Comparison of ENCODE assay signal across 8 mouse cellular contexts in the genomic region with DNA sequence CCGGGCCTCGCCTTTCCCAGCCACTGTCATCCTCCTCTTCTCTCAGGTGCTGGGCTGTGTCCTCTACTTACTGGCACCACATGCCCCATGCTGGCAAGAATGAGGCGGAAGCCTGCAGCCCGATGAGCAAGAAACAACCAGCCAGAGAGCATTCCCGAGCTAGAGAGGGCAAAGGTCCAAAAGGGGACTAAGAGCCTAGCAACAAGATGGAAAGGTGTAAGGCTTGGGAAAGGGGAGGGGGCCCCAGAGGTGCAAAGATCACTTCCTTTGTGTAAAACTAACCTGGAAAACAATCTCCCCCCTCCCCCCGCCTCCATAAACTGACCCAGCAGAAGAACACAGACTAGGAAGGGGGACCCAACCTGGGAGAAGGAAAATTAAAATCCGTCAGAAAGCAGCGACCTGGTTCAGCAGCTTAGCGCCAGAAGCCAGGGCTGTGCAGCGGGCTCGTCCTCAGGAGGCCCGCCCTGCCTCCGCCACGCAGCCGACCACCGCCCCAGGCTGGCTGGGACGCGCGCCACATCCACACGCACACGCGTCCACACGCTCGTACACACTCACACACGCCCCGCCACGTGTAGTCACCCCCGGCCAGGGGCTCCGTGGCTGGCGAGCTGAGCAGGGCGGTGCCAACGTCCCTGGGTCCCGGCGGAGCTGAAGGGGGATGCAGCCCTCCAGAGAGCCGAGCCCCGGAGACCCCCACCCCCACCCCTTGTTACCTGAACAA. TPM values are rescaled to one million over a fixed set of nuclear protein-coding genes. Genes with fewer than 3 reads are reported as not detected.
DNase-seq lines count a peak whose midpoint lies in the region; ATAC-seq and TF ChIP-seq lines count a peak whose summit lies in the region.

No protein-coding gene starts in this region.

- CTCF ChIA-PET in Patski (lab: Charles Lee) = interaction anchor here (0.7 kb wide), 1 partner anchor 58 kb away, joined by 3 read pairs; no protein-coding TSS in a partner anchor

- H3K4me3 ChIP-seq in cortical plate, adult 2 months (ENCODE audit: insufficient read depth, low read length) = peak overlapping the region; percentile 97
- peak overlapping the region; percentile 73 for H3K4me3 ChIP-seq in heart, embryonic 12.5 days
- H3K4me3 ChIP-seq in kidney, embryonic 15.5 days (replicated peaks) = peak overlapping the region; percentile 73

- DNase-seq in layer of hippocampus, adult 11-12 months (ENCODE audit: low spot score) = peak; percentile 15
- DNase-seq in layer of hippocampus, adult 8-10 months (ENCODE audit: low spot score in 2 of 2) = no peak
- no peak for DNase-seq in Patski (ENCODE audit: low read depth, low spot score)
- peak; percentile 44 for DNase-seq in lung, postnatal 10 days
- peak; percentile 1 for DNase-seq in skeletal muscle tissue, adult 2 months (ENCODE audit: low read depth, low spot score)

- H3K27me3 ChIP-seq in Patski = peaks cover 30% of the 10 kb centered on the region
- no peaks in the 10 kb centered on the region for H3K27me3 ChIP-seq in heart, embryonic 12.5 days (replicated peaks)
- H3K27me3 ChIP-seq in kidney, embryonic 15.5 days = peaks cover 4% of the 10 kb centered on the region; the same call in 1 of the 2 replicates

- no peak for TF ChIP-seq CTCF in Patski (IDR thresholded peaks at IDR 0.05)
- no peak for TF ChIP-seq CTCF in cortical plate, adult 2 months (IDR thresholded peaks at IDR 0.05; ENCODE audit: extremely low read depth, insufficient read depth, low read length)

- POLR2A ChIA-PET in Patski (lab: Charles Lee) = interaction anchor here (1.6 kb wide), 1 partner anchor 9 kb away, joined by 4 read pairs; no protein-coding TSS in a partner anchor

- H3K4me2 ChIP-seq in heart, embryonic 12.5 days = peak overlapping the region; percentile 65
- peak overlapping the region; percentile 59 for H3K4me2 ChIP-seq in kidney, embryonic 15.5 days

- in situ Hi-C loops in Patski (cut with MboI; ENCODE audit: low pct_unique_long_range_greater_than_20kb) = no loop called here

- peak overlapping the region; percentile 73 for H3K9ac ChIP-seq in heart, embryonic 12.5 days
- H3K9ac ChIP-seq in kidney, embryonic 15.5 days = peak overlapping the region; percentile 61

- H3K4me1 ChIP-seq in cortical plate, adult 2 months (ENCODE audit: control insufficient read depth, insufficient read depth, low read length) = peaks cover 1% of the 10 kb centered on the region; the same call in 1 of the 2 replicates
- H3K4me1 ChIP-seq in heart, embryonic 12.5 days (replicated peaks) = no peaks in the 10 kb centered on the region; the same call in 1 of the 2 replicates
- peaks cover 4% of the 10 kb centered on the region; the same call in 1 of the 2 replicates for H3K4me1 ChIP-seq in kidney, embryonic 15.5 days

- H3K36me3 ChIP-seq in heart, embryonic 12.5 days = peaks cover 4% of the 10 kb centered on the region; the same call in 1 of the 2 replicates
- no peaks in the 10 kb centered on the region for H3K36me3 ChIP-seq in kidney, embryonic 15.5 days

- ATAC-seq in Patski = peak; percentile 46
- ATAC-seq in heart, embryonic 12.5 days (ENCODE audit: insufficient number of reproducible peaks, low FRiP score) = peak; percentile 80
- peak; percentile 84 for ATAC-seq in kidney, embryonic 15.5 days (replicated peaks; ENCODE audit: low FRiP score)

- no peaks in the 10 kb centered on the region for H3K9me3 ChIP-seq in heart, embryonic 12.5 days (replicated peaks)
- H3K9me3 ChIP-seq in kidney, embryonic 15.5 days (replicated peaks) = no peaks in the 10 kb centered on the region

- TF ChIP-seq POLR2A in cortical plate, adult 2 months (IDR thresholded peaks at IDR 0.05; ENCODE audit: extremely low read depth, insufficient read depth, low read length) = no peak

- H3K27ac ChIP-seq in cortical plate, adult 2 months (ENCODE audit: insufficient read depth, low read length) = peak overlapping the region; percentile 28; the same call in 1 of the 2 replicates
- H3K27ac ChIP-seq in heart, embryonic 12.5 days (ENCODE audit: poor library complexity, severe bottlenecking) = peak overlapping the region; percentile 35; the same call in 1 of the 2 replicates
- peak overlapping the region; percentile 60 for H3K27ac ChIP-seq in kidney, embryonic 15.5 days

- WGBS in heart, embryonic 12.5 days = 13% methylated on average over 35 of the region's 36 CpGs
- 15% methylated on average over 31 of the region's 36 CpGs for WGBS in kidney, embryonic 15.5 days

RNA-seq across cellular contexts. Expression of gene Zdhhc9, which starts 0.8 kb away (rescaled TPM):
- 10 to 100 TPM; 41.6 to 44.5 (median 42.2) TPM for total RNA-seq in layer of hippocampus, adult 8-10 months (2022)
- 16.2 TPM for polyA plus RNA-seq in Patski (2021)
- 44.6 and 51.7 TPM in 2 replicates for polyA plus RNA-seq in cortical plate, adult 2 months (2012; rRNA removed)
- polyA plus RNA-seq in heart, embryonic 12.5 days (2016; fragmentation: Nextera tagmentation; extraction: Ambion mirVana) = 2.6 and 3.9 TPM in 2 replicates
- polyA plus RNA-seq in kidney, embryonic 15.5 days (2015; fragmentation: Nextera tagmentation; extraction: Ambion mirVana) = 5.7 and 6.4 TPM in 2 replicates

RNA-seq across cellular contexts. Expression of gene Utp14a, which starts 48.7 kb away (rescaled TPM):
- total RNA-seq in layer of hippocampus, adult 8-10 months (2022) = 10 to 100 TPM; 16.5 to 22.3 (median 19.2) TPM
- 18.3 TPM for polyA plus RNA-seq in Patski (2021)
- polyA plus RNA-seq in cortical plate, adult 2 months (2012; rRNA removed) = 14.3 and 14.5 TPM in 2 replicates
- 9.1 and 11.3 TPM in 2 replicates for polyA plus RNA-seq in heart, embryonic 12.5 days (2016; fragmentation: Nextera tagmentation; extraction: Ambion mirVana)
- 17.7 and 18.9 TPM in 2 replicates for polyA plus RNA-seq in kidney, embryonic 15.5 days (2015; fragmentation: Nextera tagmentation; extraction: Ambion mirVana)

Comparison
In these comparisons a context has a peak if more than half of its experiments do, and no peak if none do; other contexts are left out.
1. DNase-seq: peak in layer of hippocampus, adult 11-12 months (single experiment), lung, postnatal 10 days (single experiment) and skeletal muscle tissue, adult 2 months (single experiment); none in layer of hippocampus, adult 8-10 months (0 of 2) and Patski (single experiment).
2. Peak in every context shown above with its lines, with median percentiles within 50 percentile points of each other: ATAC-seq, H3K27ac ChIP-seq and H3K4me3 ChIP-seq.